Mouse (Mus musculus) hindbrain, embryonic 11.5 days (tissue): ENCODE results near the gene Pink1. TPM values are rescaled to one million over a fixed set of nuclear protein-coding genes. Genes with fewer than 3 reads are reported as not detected.
A peak's percentile ranks its signal among the peaks of the same experiment; 100 is the strongest.

ENCODE experiments used
- ATAC-seq: fragments of 200-750 bp; cut with Nextera tagmentation; 2 replicates; pipeline ENCODE4 v1.8.0; 2017; ENCODE audit warnings: mild to moderate bottlenecking, moderate TSS enrichment, moderate library complexity; ENCODE audit not compliant: low FRiP score
- DNase-seq: peaks from one replicate; pipeline ENCODE4 v3.0.0-alpha.2; 2015; ENCODE audit warnings: low spot score
- H3K27ac ChIP-seq: fragments of 300-500 bp; sonication (generic); 2 replicates; pipeline ENCODE4 v1.5.1; 2014; ENCODE audit warnings: mild to moderate bottlenecking, low read depth, low read length
- H3K27me3 ChIP-seq: fragments of 300-500 bp; sonication (generic); 2 replicates; pipeline ENCODE4 v1.6.1; 2014; ENCODE audit warnings: mild to moderate bottlenecking, low read length, moderate library complexity, mixed read lengths; ENCODE audit not compliant: control insufficient read depth, insufficient read depth
- H3K36me3 ChIP-seq: fragments of 300-500 bp; sonication (generic); 2 replicates; pipeline ENCODE4 v1.6.1; 2014; ENCODE audit warnings: mild to moderate bottlenecking, low read length, moderate library complexity, mixed read lengths; ENCODE audit not compliant: control insufficient read depth, insufficient read depth
- H3K4me1 ChIP-seq: fragments of 300-500 bp; sonication (generic); replicated peaks from 2 replicates; pipeline ENCODE4 v1.6.1; 2014; ENCODE audit warnings: low read length, mixed read lengths; ENCODE audit not compliant: control insufficient read depth, insufficient read depth
- H3K4me2 ChIP-seq: fragments of 300-500 bp; sonication (generic); replicated peaks from 2 replicates; pipeline ENCODE4 v1.6.1; 2014; ENCODE audit warnings: mild to moderate bottlenecking, low read depth, low read length
- H3K4me3 ChIP-seq: fragments of 300-500 bp; sonication (generic); 2 replicates; pipeline ENCODE4 v1.5.1; 2014; ENCODE audit warnings: low read depth, low read length
- H3K9ac ChIP-seq: fragments of 300-500 bp; sonication (generic); 2 replicates; pipeline ENCODE4 v1.6.1; 2014; ENCODE audit warnings: low read depth, low read length
- H3K9me3 ChIP-seq: fragments of 300-500 bp; sonication (generic); 2 replicates; pipeline ENCODE4 v1.6.1; 2016; ENCODE audit warnings: low read length; ENCODE audit not compliant: control insufficient read depth
- WGBS: fragments of 180-500 bp; shearing (Covaris S2); extraction: QIAGEN DNeasy Blood & Tissue Kit; methylation state at CpG from one replicate; pipeline ENCODE4 v1.1.7; 2014; 5-methylcytosine and 5-hydroxymethylcytosine counted together
- polyA plus RNA-seq: library from polyadenylated mRNA; unstranded; fragments of >200 nt; fragmentation: Nextera tagmentation; extraction: Ambion mirVana; gene quantifications from 2 replicates; pipeline ENCODE4 v1.2.1, GENCODE M21; 2014

The Pink1 gene
- polyA plus RNA-seq, 1 experiment from 2014 or later: 19.9 TPM

- Histone ChIP-seq H3K9ac (no peak overlapping the region), H3K27me3 (no peaks in the 10 kb centered on the region), H3K4me3 (no peak overlapping the region), H3K9me3 (no peaks in the 10 kb centered on the region), H3K36me3 (no peaks in the 10 kb centered on the region), H3K4me1 (peaks cover 4% of the 10 kb centered on the region), H3K27ac (no peak overlapping the region), H3K4me2 (no peak overlapping the region)
- no peak for ATAC-seq
- no peak for DNase-seq
- WGBS: 86% methylated on average over 3 of the region's 3 CpGs
Measured at GRCm38 (mm10) chr4:138303011-138303410, 23.1 kb downstream of the Pink1 start.

DNA sequence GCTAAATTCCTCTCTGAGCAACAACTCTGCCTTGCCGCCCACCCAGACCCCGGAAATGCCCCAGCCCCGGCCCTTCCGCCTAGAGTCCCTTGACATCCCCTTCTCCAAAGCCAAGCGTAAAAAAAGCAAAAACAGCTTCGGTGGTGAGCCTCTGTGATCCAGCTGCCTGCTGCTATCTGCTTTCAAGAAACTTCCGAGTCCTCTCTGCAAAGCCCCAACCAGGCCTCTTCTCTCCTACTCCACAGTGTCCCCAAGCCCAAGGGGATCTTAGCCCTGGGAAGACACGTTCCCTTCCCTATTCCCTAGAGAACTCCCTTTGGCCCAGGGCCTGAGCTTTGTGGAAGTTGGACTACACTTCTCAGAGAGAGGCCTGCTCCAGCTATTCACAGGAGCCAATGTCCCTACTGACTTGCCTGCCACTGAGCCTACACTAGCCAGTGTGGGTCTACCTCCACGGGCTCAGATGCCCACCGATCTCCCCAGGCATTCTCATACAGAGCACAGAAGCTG lies 24.8 kb downstream of the Pink1 start:
- Histone ChIP-seq H3K4me2 (no peak overlapping the region), H3K27ac (no peak overlapping the region), H3K4me3 (no peak overlapping the region), H3K9ac (no peak overlapping the region), H3K36me3 (no peaks in the 10 kb centered on the region), H3K9me3 (no peaks in the 10 kb centered on the region), H3K4me1 (peaks cover 4% of the 10 kb centered on the region), H3K27me3 (no peaks in the 10 kb centered on the region)
- ATAC-seq (no peak), DNase-seq (no peak)
- WGBS: 86% methylated on average over 10 of the region's 10 CpGs

DNA sequence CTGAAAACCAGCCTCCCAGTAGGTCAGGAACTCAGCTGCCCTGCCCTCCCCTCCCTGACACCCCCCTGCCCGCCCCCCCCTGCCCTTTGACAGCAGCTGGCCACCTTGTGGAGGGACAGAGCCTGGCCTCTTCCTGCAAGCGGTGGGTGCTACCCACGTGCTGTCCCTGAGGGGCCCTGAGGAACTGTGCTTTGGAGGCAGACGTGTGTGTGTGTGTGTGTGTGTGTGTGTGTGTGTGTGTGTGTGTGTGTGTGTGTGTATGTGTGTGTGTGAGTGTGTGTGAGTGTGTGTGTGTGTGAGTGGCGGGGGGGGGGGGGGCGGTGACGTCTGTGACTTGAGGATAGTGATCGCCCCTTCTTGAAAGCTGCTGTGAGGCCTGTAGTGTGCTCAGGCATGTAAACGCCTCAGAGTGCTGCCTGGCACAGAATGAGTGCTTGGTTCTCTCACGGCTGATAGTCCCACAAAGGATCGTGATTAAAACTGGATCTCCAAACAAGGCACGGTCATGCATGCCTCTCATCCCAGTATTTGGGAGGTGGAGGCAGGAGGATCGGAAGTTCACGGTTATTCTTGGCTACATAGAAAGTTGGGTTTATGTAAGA lies 32.1 kb downstream of the Pink1 start:
- Histone ChIP-seq H3K4me1 (no peaks in the 10 kb centered on the region), H3K27ac (peak overlapping the region; percentile 54; the same call in 1 of the 2 replicates), H3K27me3 (no peaks in the 10 kb centered on the region), H3K36me3 (no peaks in the 10 kb centered on the region), H3K9me3 (no peaks in the 10 kb centered on the region), H3K4me3 (no peak overlapping the region), H3K4me2 (no peak overlapping the region), H3K9ac (no peak overlapping the region)
- 88% methylated on average over 9 of the region's 14 CpGs for WGBS
- ATAC-seq (peak; percentile 51; the same call in 1 of the 2 replicates), DNase-seq (no peak)

DNA sequence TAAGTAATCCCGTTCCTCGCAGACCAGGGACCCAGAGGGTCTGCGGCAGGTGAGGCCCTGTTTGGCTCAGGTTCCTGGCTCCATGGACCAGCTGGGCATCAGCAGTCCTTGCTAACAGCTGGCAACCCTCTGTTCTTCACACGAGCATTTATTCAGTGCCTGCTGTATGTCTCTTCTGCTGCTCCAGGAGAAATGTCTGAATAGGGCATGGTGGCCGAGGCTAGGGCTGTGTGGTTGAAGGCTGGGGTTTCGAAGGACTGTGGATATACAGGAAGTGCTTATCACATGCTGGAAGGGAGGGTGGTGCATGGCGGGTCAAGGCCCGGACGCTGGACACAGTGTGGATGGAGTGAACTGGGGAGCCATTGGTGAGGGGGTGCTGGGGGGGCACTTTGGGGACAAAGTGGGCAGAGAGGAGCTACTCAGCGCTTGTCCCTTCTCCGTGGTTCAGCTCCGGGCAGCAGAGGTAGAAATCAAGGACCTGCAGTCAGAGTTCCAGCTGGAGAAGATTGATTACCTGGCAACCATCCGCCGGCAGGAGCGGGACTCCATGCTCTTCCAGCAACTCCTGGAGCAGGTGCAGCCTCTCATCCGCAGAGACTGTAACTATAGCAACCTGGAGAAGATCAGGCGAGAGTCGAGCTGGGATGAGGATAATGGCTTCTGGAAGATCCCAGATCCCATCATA lies 32.7 kb downstream of the Pink1 start:
- H3K4me3 ChIP-seq: no peak overlapping the region
- H3K27me3 ChIP-seq: no peaks in the 10 kb centered on the region
- no peak overlapping the region for H3K9ac ChIP-seq
- no peaks in the 10 kb centered on the region for H3K9me3 ChIP-seq
- peak overlapping the region; percentile 54; the same call in 1 of the 2 replicates for H3K27ac ChIP-seq
- no peaks in the 10 kb centered on the region for H3K4me1 ChIP-seq
- DNase-seq (peak; percentile 21), ATAC-seq (peak; percentile 69)
- WGBS: 75% methylated on average over 18 of the region's 18 CpGs
- H3K36me3 ChIP-seq: no peaks in the 10 kb centered on the region
- H3K4me2 ChIP-seq: no peak overlapping the region

- no peaks in the 10 kb centered on the region for H3K4me1 ChIP-seq
- no peak overlapping the region for H3K27ac ChIP-seq
- no peaks in the 10 kb centered on the region for H3K9me3 ChIP-seq
- no peak for DNase-seq
- no peaks in the 10 kb centered on the region for H3K36me3 ChIP-seq
- WGBS: 86% methylated on average over 13 of the region's 13 CpGs
- no peak overlapping the region for H3K4me2 ChIP-seq
- H3K27me3 ChIP-seq: no peaks in the 10 kb centered on the region
- no peak for ATAC-seq
- no peak overlapping the region for H3K4me3 ChIP-seq
- H3K9ac ChIP-seq: no peak overlapping the region
Measured at GRCm38 (mm10) chr4:138292028-138292427, 34.1 kb downstream of the Pink1 start.

GRCm38 (mm10) chr4:138288691-138289090 lies 37.4 kb downstream of the Pink1 start:
- Histone ChIP-seq H3K27me3 (no peaks in the 10 kb centered on the region), H3K27ac (no peak overlapping the region), H3K4me3 (no peak overlapping the region), H3K4me1 (no peaks in the 10 kb centered on the region), H3K4me2 (no peak overlapping the region), H3K9me3 (no peaks in the 10 kb centered on the region), H3K36me3 (no peaks in the 10 kb centered on the region), H3K9ac (no peak overlapping the region)
- no peak for DNase-seq
- 80% methylated on average over 7 of the region's 7 CpGs for WGBS
- ATAC-seq: no peak

- Histone ChIP-seq H3K4me1 (no peaks in the 10 kb centered on the region), H3K27ac (no peak overlapping the region), H3K27me3 (no peaks in the 10 kb centered on the region), H3K9me3 (no peaks in the 10 kb centered on the region), H3K4me2 (no peak overlapping the region), H3K4me3 (no peak overlapping the region), H3K36me3 (no peaks in the 10 kb centered on the region), H3K9ac (no peak overlapping the region)
- WGBS: 88% methylated on average over 12 of the region's 12 CpGs
- no peak for ATAC-seq
- no peak for DNase-seq
Measured at GRCm38 (mm10) chr4:138286411-138286810, 39.7 kb downstream of the Pink1 start.

- Histone ChIP-seq H3K9ac (no peak overlapping the region), H3K9me3 (no peaks in the 10 kb centered on the region), H3K36me3 (no peaks in the 10 kb centered on the region), H3K4me1 (no peaks in the 10 kb centered on the region), H3K4me3 (no peak overlapping the region), H3K27me3 (no peaks in the 10 kb centered on the region), H3K4me2 (no peak overlapping the region), H3K27ac (no peak overlapping the region)
- DNase-seq (peak; percentile 82), ATAC-seq (peak; percentile 40; the same call in 1 of the 2 replicates)
- WGBS: 26% methylated on average over 4 of the region's 4 CpGs
Measured at GRCm38 (mm10) chr4:138282834-138283233, 43.3 kb downstream of the Pink1 start.

DNA sequence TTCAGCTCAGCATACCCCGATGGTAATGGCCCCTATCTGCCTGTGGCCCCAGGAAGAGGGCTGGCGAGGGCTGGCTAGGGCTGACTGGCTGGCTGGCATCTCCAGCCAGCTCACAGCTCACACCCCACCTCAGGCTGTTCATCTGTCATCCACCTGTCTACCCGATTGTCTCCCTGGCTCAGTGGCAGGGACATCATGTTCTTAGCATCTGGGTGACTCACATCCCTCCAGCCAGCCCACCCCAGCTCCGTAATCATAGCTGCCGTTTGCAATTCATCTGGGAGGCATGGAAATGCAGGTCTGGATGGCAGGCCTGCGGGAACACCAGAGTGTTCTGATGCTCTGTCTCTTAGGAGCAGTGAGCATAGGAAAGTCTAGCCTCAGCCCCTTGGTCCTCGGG lies 47.8 kb downstream of the Pink1 start:
- no peaks in the 10 kb centered on the region for H3K27me3 ChIP-seq
- no peak overlapping the region for H3K4me3 ChIP-seq
- no peaks in the 10 kb centered on the region for H3K36me3 ChIP-seq
- no peak overlapping the region for H3K9ac ChIP-seq
- H3K9me3 ChIP-seq: no peaks in the 10 kb centered on the region
- no peaks in the 10 kb centered on the region for H3K4me1 ChIP-seq
- 83% methylated on average over 7 of the region's 7 CpGs for WGBS
- no peak overlapping the region for H3K4me2 ChIP-seq
- DNase-seq (no peak), ATAC-seq (no peak)
- H3K27ac ChIP-seq: no peak overlapping the region
